Mouse (Mus musculus) forebrain, embryonic 15.5 days (tissue): ENCODE data around the gene Letmd1. TPM values are rescaled to one million over a fixed set of nuclear protein-coding genes. Genes with fewer than 3 reads are reported as not detected.

ENCODE experiments used
- ATAC-seq: fragments of 200-750 bp; cut with Nextera tagmentation; replicated peaks from 2 replicates; pipeline ENCODE4 v1.8.0; 2017; ENCODE audit warnings: mild to moderate bottlenecking, moderate TSS enrichment, moderate library complexity
- H3K27ac ChIP-seq: fragments of 300-500 bp; sonication (generic); replicated peaks from 2 replicates; pipeline ENCODE4 v1.5.1; 2015; ENCODE audit warnings: mild to moderate bottlenecking, inconsistent platforms
- H3K27me3 ChIP-seq: fragments of 300-500 bp; sonication (generic); 2 replicates; pipeline ENCODE4 v1.6.1; 2015; ENCODE audit warnings: inconsistent platforms
- H3K36me3 ChIP-seq: fragments of 300-500 bp; sonication (generic); 2 replicates; pipeline ENCODE4 v1.6.1; 2015; ENCODE audit warnings: mild to moderate bottlenecking, inconsistent platforms
- H3K4me1 ChIP-seq: fragments of 300-500 bp; sonication (generic); 2 replicates; pipeline ENCODE4 v1.6.1; 2015; ENCODE audit warnings: inconsistent platforms
- H3K4me2 ChIP-seq: fragments of 300-500 bp; sonication (generic); replicated peaks from 2 replicates; pipeline ENCODE4 v1.6.1; 2015; ENCODE audit warnings: mild to moderate bottlenecking, inconsistent platforms
- H3K4me3 ChIP-seq: fragments of 300-500 bp; sonication (generic); 2 replicates; pipeline ENCODE4 v1.5.1; 2015; ENCODE audit warnings: mild to moderate bottlenecking, inconsistent platforms
- H3K9ac ChIP-seq: fragments of 300-500 bp; sonication (generic); replicated peaks from 2 replicates; pipeline ENCODE4 v1.6.1; 2015; ENCODE audit warnings: mild to moderate bottlenecking, inconsistent platforms
- H3K9me3 ChIP-seq: fragments of 300-500 bp; sonication (generic); 2 replicates; pipeline ENCODE4 v1.6.1; 2016; ENCODE audit warnings: inconsistent platforms
- WGBS: fragments of 180-500 bp; shearing (Covaris S2); methylation state at CpG from one replicate; pipeline ENCODE4 v1.1.7; 2015; ENCODE audit warnings: mixed read lengths; 5-methylcytosine and 5-hydroxymethylcytosine counted together
- polyA plus RNA-seq: library from polyadenylated mRNA; unstranded; fragments of >200 nt; fragmentation: Nextera tagmentation; extraction: Ambion mirVana; gene quantifications from 2 replicates; pipeline ENCODE4 v1.2.1, GENCODE M21; 2015

Gene Letmd1
- polyA plus RNA-seq, 1 experiment from 2014 or later = 51.5 TPM

DNA sequence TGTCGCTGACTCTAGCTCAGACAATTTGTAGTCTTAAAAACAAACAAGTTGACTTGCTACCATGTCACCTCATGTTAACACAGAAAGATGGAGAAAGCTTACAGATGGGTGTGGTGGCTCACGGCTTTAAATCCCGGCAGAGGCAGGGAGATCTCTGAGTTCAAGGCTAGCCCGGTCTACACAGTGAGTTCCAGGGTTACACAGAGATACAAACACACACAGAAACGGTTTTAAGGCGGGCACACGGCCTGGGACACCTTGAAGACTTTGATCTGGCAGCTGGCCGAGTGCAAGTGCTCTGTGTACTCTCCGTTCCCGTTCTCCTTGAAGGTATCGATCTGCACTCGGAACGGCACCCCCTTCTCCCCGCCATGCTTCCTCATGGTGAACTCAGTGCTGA, 51.5 kb downstream of the Letmd1 start:
- H3K27ac ChIP-seq = no peak overlapping the region
- WGBS = 94% methylated on average over 14 of the region's 14 CpGs
- no peak for ATAC-seq
- peaks cover 28% of the 10 kb centered on the region for H3K36me3 ChIP-seq
- no peak overlapping the region for H3K9ac ChIP-seq
- H3K27me3 ChIP-seq = no peaks in the 10 kb centered on the region
- no peaks in the 10 kb centered on the region for H3K4me1 ChIP-seq
- H3K4me3 ChIP-seq = no peak overlapping the region
- no peaks in the 10 kb centered on the region for H3K9me3 ChIP-seq
- H3K4me2 ChIP-seq = no peak overlapping the region

DNA sequence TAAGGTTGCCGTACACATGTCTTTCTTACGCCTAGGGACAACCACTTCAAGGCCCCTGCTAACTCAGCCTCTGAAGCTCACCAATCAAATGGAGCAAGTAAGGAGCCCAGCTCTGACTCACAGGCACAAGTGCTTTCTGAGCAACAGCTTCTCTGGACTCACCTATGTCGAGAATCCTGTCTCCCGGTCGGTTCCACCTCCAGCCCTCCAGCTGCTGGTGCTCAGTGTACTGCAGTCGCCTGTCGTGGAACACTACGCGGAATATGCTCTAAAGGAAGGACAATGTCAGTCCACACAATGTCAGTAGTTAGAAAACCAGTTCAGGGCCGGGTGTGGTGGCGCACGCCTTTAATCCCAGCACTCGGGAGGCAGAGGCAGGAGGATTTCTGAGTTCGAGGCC, 56.6 kb downstream of the Letmd1 start:
- no peaks in the 10 kb centered on the region for H3K27me3 ChIP-seq
- no peak overlapping the region for H3K4me3 ChIP-seq
- 95% methylated on average over 14 of the region's 14 CpGs for WGBS
- H3K9me3 ChIP-seq = no peaks in the 10 kb centered on the region
- no peak for ATAC-seq
- peaks cover 10% of the 10 kb centered on the region; the same call in 1 of the 2 replicates for H3K36me3 ChIP-seq
- no peak overlapping the region for H3K27ac ChIP-seq
- H3K4me2 ChIP-seq = no peak overlapping the region
- no peaks in the 10 kb centered on the region for H3K4me1 ChIP-seq
- no peak overlapping the region for H3K9ac ChIP-seq

DNA sequence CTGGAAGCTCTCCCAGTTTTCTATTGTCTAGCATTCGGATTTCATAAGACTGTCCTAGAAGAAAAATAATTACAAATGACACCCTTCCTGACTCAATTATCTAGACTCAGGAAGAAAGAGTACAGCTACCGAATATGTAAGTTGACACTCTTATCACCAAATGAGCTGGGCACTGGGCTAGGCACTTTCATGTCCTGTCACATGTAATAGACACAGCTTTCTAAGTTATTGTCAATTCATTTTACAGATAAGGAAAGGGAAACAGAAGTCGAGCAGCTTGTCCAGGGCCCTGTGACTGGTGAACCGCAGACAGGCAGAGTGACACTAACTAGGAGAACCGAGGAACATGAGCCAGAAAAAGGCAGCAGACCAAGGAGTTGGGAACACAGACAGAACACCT, 59.1 kb downstream of the Letmd1 start:
- no peaks in the 10 kb centered on the region for H3K4me1 ChIP-seq
- peaks cover 5% of the 10 kb centered on the region; the same call in 1 of the 2 replicates for H3K36me3 ChIP-seq
- no peak overlapping the region for H3K9ac ChIP-seq
- H3K4me3 ChIP-seq = no peak overlapping the region
- 88% methylated on average over 5 of the region's 5 CpGs for WGBS
- no peak overlapping the region for H3K27ac ChIP-seq
- no peaks in the 10 kb centered on the region for H3K27me3 ChIP-seq
- ATAC-seq = no peak
- H3K4me2 ChIP-seq = no peak overlapping the region
- no peaks in the 10 kb centered on the region for H3K9me3 ChIP-seq

Other genes with a start within 250 kb of the Letmd1 start
- 19.9 and 20.5 TPM in 2 replicates for gene Atf1, start 241.2 kb upstream of the Letmd1 start, polyA plus RNA-seq
- gene Tmprss12, start 188.2 kb upstream of the Letmd1 start, polyA plus RNA-seq = not detected in 2 replicates
- 2.8 and 5.4 TPM in 2 replicates for gene Mettl7a1, start 164.9 kb upstream of the Letmd1 start, polyA plus RNA-seq
- not detected in 2 replicates for gene Mettl7a3, start 134.1 kb upstream of the Letmd1 start, polyA plus RNA-seq
- not detected in 2 replicates for gene Methig1, start 115.9 kb upstream of the Letmd1 start, polyA plus RNA-seq
- gene Mettl7a2, start 115.8 kb upstream of the Letmd1 start, polyA plus RNA-seq = not detected in 2 replicates
- not detected in 2 replicates for gene Higd1c, start 104.5 kb upstream of the Letmd1 start, polyA plus RNA-seq
- 0.06 TPM in 1 of 2 replicates, not detected in the other for gene Gm5475, start 46.9 kb upstream of the Letmd1 start, polyA plus RNA-seq
- 22.2 and 23.5 TPM in 2 replicates for gene Slc11a2, start 44.0 kb upstream of the Letmd1 start, polyA plus RNA-seq
- 54.9 and 55.6 TPM in 2 replicates for gene Csrnp2, start 26.5 kb downstream of the Letmd1 start, polyA plus RNA-seq
- gene Tfcp2, start 83.0 kb downstream of the Letmd1 start, polyA plus RNA-seq = 30.0 and 33.6 TPM in 2 replicates
- 50.4 and 51.3 TPM in 2 replicates for gene Pou6f1, start 131.0 kb downstream of the Letmd1 start, polyA plus RNA-seq
- 155 and 161 TPM in 2 replicates for gene Dazap2, start 146.3 kb downstream of the Letmd1 start, polyA plus RNA-seq
- gene Smagp, start 167.9 kb downstream of the Letmd1 start, polyA plus RNA-seq = 1.8 and 2.5 TPM in 2 replicates
- 1.2 and 2.0 TPM in 2 replicates for gene Bin2, start 200.5 kb downstream of the Letmd1 start, polyA plus RNA-seq
- gene Cela1, start 218.9 kb downstream of the Letmd1 start, polyA plus RNA-seq = 0.43 and 0.97 TPM in 2 replicates